Mouse (Mus musculus) left cerebral cortex, adult 8-10 months (tissue): ENCODE results near the gene Lamc3. TPM values are rescaled to one million over a fixed set of nuclear protein-coding genes. Genes with fewer than 3 reads are reported as not detected.

Experiments
- DNase-seq, 2 experiments: peaks; one replicate each; pipeline ENCODE4 v3.0.0; 2022; ENCODE audit warnings: low spot score in 2 of 2
- total RNA-seq, 4 experiments: library from RNA; stranded (reverse); gene quantifications; 2 replicates each; pipeline ENCODE4 v1.2.4; 2022

Lamc3 gene
- total RNA-seq, 4 experiments from 2014 or later = 5.7 to 7.5 (median 6.6) TPM

DNA sequence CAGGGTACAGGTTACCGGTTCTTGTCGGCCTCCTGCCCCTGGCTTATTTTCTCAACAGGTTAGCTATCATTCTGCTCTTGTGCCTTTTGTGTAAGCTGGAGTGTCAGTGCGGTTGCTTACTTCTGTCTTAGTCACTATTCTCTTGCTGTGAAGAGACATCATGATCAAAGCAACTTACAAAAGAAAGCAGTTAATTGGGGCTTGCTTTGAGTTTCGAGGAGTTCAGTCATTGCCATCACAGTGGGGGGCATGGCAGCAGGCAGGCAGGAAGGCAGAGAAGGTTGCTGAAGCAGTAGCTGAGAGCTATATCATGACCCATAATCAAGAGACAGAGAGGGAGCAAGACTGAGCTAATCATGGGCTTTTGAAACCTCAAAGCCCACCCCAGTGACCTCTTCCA, 47.5 kb downstream of the Lamc3 start:
- DNase-seq = no peak

DNA sequence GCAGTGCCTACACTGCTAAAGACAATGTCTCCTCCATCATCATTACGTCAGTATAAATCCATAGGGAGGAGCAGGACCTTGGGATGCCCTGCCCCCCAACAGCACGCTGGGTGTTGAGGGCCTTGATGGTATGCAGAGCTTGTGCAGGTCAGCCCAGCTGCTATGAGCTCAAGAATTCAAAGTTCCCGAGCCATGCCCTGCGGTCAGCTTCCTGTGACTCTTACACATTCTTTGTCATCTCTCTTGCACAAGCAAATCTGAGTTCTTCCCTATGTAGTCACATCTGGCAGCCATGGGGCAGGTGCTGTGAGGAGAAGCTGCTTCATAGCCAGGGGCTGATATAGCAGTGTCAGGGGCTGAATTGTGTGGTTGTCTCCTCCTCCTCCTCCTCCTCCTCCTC, 48.0 kb downstream of the Lamc3 start:
- no peak for DNase-seq

DNA sequence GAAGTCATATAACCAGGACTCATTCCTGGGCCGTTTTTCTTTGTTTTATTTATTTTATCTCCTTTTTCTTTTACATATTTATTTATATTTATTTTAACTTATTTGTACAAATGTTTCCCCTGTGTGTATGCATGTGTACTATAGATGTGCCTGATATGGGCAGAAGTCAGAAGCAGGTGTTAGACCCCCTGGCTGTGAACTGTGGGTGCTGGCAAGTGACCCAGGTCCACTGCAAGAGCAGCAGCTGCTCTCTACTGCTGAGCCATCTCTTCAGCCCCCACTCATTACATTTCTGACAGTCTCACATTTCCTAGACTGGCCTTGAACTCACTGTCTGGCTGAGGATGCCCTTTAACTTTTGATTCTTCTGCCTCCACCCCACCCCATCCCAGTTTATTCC, 51.2 kb downstream of the Lamc3 start:
- DNase-seq = no peak

DNA sequence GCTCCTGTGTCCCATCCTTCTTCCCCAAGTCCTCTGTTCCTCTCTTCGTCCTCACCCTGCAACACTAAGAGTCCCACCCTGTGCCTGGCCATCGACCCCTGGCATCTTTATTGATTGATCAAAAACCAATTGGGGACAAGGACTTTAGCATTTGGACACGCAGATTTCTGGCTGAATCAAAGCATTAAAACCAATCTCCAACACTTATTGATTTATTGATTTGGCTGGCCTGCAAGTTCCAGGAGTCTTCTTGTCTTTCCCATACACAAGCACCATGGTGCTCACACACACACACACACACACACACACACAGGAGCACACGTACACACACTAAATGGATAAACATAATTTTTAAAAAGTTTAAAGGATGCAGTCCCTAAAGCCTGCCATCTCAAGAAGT, 55.9 kb downstream of the Lamc3 start:
- DNase-seq = no peak

DNA sequence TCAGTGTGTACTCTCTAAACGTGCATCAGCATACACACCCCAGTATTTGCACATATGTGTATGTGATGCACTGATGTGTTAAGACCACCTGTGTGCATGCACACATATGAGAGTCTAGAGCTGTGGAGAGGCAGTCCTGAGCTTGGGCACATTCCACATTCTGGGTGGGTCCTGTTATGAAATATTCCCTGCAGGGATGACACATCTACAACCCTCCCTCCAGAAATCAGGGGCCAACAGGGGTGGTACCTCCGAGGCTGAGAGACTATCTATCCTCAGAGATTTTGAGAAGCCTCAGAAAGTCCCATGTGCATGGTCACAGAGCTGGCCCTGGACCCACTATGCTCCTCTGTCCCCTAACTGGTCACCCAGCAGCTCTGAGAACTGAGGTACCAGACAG, 58.5 kb downstream of the Lamc3 start:
- DNase-seq = no peak

DNA sequence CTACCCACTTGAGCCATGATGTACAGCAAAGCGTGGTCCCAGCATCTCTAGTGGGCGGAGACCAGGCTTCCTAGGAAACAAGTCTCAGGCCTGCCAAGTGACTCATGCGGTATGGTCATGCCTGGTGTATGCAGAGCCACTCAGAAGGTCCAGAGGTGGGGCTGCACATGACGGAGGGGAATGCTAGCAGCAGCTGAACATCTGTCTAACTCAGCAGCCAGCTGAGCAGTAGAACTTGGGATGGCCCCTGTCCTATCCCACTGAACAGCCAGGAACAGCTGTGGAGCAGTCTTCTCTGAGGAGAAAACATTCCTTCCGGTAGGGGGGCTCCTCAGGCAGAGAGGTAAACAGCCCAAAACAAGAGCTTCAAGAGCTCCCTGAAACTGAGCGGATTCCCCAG, 61.3 kb downstream of the Lamc3 start:
- DNase-seq = no peak

DNA sequence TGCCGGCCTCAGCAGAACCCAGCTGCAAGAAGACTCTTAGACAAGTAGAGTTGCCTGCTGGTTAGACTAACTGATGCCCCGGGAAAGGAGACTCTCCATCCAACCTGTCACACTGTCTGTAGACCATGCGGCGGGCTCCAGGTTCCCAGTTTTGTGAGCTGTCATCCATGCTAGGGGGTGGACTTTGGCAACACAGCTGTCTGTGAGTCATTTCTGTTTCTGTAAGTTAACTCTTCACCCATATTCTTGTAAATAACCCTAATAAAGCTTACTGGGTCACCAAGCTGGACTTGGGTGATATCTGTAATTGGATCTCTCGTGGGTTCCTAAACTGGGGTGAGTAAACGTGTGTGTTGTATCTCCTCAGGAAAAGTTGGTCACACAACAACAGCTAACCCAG, 61.7 kb downstream of the Lamc3 start:
- DNase-seq = no peak

DNA sequence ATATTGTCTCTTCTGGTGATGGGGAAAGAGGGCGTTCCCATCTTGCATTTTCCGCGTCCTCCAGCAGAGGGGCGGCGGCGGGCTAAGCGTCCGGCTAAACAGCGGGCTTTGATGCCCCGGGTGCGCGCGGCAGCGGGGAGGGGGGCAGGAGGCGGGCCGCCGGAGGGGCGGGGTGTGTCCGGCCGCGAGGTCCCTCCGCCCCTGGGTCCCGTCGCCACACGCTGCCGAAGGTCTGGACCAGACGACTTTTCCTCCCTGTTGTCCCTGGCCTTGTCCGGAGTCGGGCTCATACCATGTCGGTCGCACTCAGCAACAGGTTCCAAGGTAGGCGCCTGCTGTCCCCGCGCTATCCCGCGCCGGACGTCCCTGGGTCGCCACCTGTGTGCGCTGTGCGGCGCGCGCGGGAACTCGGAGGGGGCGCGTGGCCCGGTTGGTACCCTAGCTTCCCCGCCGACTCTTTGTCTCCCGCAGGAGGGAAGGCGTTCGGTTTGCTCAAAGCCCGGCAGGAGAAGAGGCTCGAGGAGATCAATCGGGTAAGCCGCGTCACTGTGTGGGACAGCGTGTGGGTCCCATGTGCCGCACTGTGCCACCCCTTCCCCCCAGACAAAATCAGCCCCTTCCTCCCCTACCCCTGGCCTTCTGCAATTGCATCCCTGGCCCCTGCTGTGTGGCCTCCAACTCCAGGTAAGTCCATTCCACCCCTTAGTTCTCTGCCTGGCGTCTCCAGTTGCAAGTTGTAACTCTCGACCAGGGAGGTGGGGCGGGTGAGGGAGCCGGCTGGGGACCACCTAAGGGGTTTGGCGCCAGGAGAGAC, 63.2 kb downstream of the Lamc3 start, which contains the start of gene Aif1l:
TSS of gene Aif1l (plus strand) at position 82 of the 814 bp plus-strand sequence.
- peak in 1 of 2 experiments; percentile 28 for DNase-seq

DNA sequence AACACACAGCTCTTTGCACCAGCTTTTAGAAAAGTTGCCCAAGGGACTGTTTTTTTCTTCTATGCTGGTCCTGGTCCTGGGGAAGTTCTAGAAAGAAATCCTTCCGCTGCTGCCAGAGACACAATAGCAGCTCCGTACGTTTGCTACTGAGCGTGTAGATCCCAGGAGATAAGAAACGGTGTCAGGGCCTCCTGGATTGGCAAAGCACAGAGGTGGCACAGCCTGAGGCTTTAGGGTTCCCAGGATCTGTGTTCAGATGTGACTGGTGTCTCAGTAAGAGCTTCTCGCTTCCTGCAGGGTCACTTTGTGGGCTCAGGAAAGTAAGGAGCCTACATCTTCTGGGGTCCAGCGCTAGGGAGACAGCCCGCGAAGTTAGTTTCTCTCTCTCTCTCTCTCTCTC, 63.9 kb downstream of the Lamc3 start:
- no peak for DNase-seq

DNA sequence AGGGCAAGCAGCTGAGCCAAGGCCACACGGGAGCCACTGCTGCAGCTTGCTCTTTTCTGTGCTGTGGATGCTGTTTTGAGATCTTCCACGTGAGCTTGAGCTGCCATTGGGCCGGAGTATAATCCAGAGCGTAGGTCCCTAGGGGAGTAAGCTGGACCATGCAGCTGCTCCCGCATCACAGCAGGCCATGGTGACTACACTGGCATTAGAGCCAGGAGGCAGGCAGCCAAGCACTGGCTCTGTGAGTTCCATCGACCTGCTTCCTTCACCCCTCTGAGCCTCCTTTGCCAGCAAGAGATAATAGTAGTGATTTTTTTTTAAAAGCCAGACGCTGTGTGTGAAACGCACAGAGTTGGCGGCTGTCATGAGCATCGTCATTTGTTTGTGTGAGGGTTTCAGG, 65.1 kb downstream of the Lamc3 start:
- no peak for DNase-seq

DNA sequence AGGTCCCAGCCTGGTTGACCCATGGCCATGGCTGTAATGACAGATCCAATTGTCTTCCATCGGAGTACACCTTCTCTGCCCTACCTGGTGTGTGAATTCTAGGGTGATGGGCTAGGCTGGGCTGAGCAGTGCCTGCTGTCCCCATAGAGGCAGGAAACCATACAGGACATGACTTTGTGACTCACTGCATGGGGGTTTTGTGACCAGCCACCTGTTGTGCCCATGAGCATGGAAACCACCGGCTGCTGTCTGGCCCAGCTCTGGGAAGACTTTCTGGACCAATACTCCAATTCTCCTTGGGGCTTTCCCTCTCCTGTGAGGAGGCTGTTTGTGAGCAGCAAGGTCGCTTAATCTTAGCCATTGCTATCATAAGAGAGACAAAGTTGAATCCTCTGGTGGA, 65.6 kb downstream of the Lamc3 start:
- DNase-seq = no peak

DNA sequence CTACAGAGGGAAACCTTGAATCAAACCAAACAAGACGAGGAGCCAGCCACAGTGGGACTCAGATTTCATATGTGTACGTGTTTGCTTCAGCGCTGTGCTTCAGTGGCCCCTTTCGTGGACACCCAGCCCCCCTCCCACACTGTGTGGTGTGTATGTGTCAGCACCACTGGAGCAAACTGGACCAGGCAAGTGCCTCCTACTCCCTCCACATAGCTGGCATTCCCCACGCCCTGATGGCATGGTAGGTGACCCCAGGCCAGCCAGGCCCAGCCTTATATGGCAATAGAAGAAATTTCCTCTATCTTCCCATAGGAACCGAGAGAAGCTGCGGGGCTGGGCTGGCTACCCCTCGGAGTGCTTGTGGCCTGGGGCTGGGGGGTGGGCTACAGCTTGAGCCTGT, 66.6 kb downstream of the Lamc3 start:
- no peak for DNase-seq

DNA sequence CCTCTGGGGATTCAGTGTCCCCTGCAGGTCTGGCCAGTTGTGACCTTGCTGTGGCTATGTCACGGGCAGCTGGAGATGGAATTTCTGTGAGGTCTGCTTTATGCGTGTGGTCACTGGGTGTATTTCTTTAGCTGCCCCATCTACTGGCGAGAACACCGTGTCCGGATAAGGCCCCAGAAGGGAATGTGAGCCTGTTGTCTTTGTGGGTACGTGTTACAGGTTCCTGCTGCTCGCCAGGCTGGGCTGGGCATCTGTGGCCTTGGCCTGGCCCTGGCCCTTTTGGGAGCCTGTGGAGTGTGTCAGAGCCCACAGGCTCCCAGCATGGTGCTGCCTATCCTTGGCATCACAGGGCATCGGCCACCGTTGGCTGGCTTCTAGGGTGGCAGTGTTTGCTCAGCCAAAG, 67.7 kb downstream of the Lamc3 start:
- no peak for DNase-seq

DNA sequence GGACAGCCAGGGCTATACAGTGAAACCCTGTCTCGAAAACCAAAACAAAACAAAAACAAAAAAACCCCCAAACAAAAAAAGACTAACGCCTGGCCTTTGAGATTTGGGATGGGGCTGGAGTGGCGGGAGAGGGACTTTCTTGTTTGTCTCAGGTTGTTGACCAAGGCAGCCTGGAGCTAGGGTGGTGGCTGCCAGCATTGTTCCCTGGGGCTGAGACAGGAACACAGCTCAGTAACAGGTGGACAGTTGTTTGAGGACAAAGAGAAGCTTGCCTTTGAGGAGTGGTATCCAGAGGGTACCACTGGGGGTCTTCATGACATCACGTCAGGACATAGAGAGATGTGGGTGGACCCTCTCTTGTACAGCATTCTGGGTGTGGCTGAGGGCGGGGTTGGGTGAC, 68.6 kb downstream of the Lamc3 start:
- DNase-seq = no peak

DNA sequence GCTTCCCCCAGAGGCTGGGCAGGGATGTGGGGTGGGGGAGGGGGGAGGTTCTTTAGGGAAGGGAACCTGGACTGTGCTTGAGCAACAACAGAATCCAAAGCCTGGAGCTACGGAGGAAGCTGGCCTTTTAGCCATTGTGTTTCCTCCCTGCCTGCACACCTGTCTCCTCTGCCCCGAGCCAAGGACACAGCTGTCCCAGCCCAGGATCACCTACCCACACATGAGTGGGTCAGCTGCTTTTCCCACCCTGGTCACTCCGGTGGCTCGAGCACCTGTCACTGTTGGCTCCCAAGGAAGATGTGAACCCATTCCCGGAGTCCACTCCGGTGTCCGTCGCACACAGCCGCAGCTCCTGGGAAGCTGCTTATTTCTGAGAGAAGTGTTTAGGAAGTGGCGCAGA, 70.1 kb downstream of the Lamc3 start:
- DNase-seq = no peak

DNA sequence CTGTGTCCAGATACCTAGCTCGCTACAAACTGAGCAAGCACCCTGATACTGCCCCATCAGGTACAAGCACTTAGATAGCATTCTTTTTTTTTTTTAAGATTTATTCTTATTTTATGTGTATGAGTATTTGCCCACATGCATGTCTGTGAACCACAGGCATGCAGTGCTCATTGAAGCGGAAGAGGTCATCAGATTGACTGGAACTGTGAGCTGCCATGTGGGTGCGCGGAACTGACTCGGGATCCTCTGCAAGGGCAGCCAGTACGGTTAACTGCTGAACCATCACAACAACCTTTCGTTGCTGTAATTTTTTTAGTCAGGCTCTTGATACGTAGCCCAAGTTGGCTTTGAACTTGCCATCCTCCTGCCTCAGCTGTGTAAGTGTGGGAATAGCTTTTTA, 73.9 kb downstream of the Lamc3 start:
- no peak for DNase-seq

DNA sequence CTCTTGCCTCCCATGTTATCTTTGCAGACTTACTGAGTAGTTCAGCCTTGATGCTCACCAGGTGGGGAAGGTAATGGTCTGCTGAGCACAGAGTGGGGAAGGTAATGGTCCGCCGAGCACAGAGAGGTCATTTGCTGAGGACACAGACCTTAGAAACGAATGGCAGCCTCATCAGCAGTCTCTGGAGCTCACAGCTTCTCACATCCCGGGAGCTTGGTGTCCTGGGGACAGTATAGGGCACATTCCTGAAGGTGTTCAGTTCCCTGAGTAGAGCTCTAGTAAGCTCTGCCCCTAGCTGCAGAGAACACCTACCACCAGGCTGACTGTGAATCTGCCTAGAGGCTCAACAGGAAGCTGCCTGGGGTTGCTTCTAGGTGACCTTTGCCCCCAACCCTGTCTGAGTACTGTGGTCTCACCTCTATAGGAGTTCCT, 74.7 kb downstream of the Lamc3 start:
- DNase-seq = no peak

DNA sequence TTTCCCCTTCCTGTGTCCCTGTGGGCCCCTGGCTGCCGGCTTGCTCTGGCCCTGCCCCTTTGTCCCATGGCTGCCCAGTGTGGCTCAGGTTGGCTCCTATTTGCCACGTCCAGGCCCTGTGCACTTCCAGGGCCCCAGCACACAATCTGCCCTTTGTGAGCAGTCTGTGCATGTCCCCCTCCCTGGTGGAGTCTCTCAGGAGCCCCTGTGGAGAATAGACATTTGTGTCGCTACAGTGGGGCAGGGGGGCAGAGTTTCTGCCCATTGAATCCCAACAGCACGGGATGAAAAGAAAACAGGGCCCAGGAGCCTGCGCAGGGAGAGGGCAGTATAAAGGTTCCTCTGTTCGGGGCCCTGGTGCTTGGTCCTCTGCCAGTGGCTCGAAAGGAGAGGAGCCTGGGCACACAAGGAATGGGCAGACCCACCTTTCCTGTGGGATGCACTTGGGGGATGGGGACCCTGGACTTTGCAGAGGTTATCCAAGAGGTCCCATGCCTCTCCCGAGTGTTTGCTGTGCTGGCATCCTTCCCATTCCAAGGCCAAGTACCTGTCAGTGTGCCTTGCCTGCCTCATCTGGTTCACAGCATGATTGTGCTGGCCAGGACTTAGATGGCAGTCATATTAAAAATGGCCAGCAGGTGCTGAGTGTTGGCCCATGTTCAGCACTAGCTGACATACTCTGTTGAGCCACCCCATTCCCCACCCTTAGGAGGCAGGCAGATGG, 75.6 kb downstream of the Lamc3 start:
- peak; percentile 22 to 83 for DNase-seq

DNA sequence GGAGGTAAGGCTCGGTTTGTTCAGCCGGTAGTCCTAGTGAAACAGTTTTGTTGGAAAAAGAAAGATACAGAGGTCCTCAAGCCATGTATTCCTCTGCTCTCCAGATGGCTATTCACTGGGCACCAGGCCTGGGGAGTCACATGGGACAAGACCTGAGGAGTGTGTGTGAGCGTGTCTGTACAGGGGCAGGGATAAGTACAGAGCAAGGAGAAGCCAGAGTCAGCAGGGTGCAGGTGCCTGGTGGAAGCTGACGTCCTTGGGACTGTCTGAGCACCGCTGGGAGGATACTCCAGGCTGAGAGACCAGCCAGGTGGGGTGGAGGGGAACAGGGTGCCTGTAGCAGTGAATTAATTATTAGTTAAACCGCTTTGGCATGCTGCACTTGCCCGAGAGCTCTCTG, 76.4 kb downstream of the Lamc3 start:
- no peak for DNase-seq

DNA sequence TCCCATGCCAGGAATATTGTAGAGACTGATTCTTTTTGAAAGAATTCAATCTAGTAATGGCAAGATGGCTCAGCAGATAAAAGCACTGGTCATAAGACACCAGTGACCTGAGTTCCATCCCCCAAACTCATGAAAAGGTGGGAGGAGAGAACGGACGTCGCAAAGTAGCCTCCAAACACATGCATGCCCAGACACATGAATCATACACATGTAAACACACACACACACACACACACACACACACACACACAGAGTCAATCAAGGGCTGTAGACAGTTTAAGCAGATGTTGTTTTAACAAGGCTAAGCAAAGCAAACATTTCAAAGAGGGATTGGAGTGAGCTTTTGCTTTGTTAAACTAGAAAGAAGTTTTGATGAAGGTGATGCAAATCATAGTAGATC, 77.1 kb downstream of the Lamc3 start:
- no peak for DNase-seq

DNA sequence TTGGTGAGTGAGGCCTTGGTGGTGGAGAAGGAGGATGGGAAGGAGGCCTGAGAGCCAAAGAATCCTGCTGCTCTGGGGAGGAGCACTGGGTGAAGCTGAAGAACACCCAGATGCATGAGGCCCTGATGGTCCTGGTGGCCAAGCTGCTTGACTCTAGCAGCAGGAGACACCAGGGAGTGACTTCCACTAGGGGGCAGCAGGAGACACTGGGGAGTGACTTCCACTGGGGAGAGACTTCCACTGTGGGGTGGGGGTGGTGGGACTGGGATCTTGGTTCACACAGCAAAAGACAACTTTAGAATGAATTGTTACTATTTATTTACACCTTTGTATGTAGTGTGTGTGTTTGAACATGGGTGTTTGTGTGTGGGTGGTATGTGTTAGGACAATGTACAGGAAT, 78.0 kb downstream of the Lamc3 start:
- DNase-seq = no peak

DNA sequence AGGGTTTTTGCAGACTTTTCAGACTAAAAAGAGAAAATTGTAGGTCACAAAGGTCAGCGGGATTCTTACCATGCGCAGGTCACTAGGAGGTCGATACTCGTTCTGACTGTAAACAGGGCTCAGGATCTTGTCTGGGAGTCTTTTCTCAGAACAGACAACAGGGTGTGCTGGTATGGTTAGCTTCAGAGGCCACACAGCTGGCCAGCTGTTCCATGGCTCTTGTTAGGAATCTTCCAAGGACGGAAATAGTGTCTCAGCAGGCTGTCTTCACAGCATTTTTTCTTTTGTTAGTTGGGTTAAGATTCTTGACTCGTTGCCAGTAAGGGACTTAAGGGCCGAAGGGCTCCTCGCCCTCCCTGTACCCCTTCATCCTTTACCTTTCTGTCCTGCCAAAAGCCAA, 79.7 kb downstream of the Lamc3 start:
- DNase-seq = no peak

DNA sequence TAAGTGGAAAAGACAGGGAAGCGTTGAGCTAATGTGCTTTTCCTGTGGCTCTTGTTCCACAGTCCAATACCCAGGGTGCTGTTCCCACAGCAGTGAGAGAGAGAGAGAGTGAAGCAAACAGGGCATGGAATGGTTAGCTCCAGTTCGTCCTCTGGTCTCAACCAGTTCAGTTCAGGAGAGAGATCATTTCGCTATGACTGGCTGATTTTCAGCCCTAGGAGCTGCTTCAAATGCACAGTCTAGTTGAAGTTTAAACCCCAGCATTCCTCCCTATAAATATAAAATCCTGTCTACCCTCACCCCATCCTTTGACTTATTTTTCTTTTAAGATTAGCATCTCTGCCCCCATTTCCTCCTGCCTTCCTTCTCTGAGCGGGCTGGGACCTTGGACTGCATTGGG, 85.5 kb downstream of the Lamc3 start:
- DNase-seq = no peak
